Mouse (Mus musculus) adrenal gland, adult 18-20 months (tissue): ENCODE measurements around the gene Sdf2. TPM values are rescaled to one million over a fixed set of nuclear protein-coding genes. Genes with fewer than 3 reads are reported as not detected.
"Not testable (repeated sequence)": the region's sequence is repeated elsewhere in the genome, so short reads cannot be mapped to it uniquely, and the experiment has no call there.

Source experiments
- DNase-seq, 2 experiments: peaks; one replicate each; pipeline ENCODE4 v3.0.0; 2021 to 2022; ENCODE audit warnings: low spot score in 2 of 2
- total RNA-seq, 2 experiments: library from RNA; stranded (reverse); gene quantifications; 1 replicate in 1 of 2; 2 replicates in 1 of 2; pipeline ENCODE4 v1.2.3; 2021

Sdf2 gene
- total RNA-seq, 2 experiments from 2014 or later: 97.3 to 120 TPM

- peak; percentile 88 to 92 for DNase-seq
Measured at GRCm38 (mm10) chr11:78261380-78262352, 16.1 kb downstream of the Sdf2 start, which contains the start of gene 2610507B11Rik. TSS of gene 2610507B11Rik (plus strand) at chr11:78261752.

GRCm38 (mm10) chr11:78262550-78262949 lies 17.0 kb downstream of the Sdf2 start:
- DNase-seq: peak; percentile 39 to 44

- DNase-seq: no peak
Measured at GRCm38 (mm10) chr11:78265571-78265970, 20.0 kb downstream of the Sdf2 start.

GRCm38 (mm10) chr11:78271986-78272385 lies 26.4 kb downstream of the Sdf2 start:
- no peak for DNase-seq

- DNase-seq: no peak
Measured at GRCm38 (mm10) chr11:78275596-78275995, 30.1 kb downstream of the Sdf2 start.

GRCm38 (mm10) chr11:78276169-78276568 lies 30.6 kb downstream of the Sdf2 start:
- DNase-seq: not testable (repeated sequence)

- no peak for DNase-seq
Measured at GRCm38 (mm10) chr11:78278853-78279252, 33.3 kb downstream of the Sdf2 start.

- no peak for DNase-seq
Measured at GRCm38 (mm10) chr11:78279586-78279985, 34.0 kb downstream of the Sdf2 start.

GRCm38 (mm10) chr11:78289146-78289763 lies 43.7 kb downstream of the Sdf2 start:
- DNase-seq: no peak

- DNase-seq: no peak
Measured at GRCm38 (mm10) chr11:78290654-78291053, 45.1 kb downstream of the Sdf2 start, which contains the start of gene BC030499. TSS of gene BC030499 (plus strand) at chr11:78290841.

GRCm38 (mm10) chr11:78294585-78294984 lies 49.0 kb downstream of the Sdf2 start:
- DNase-seq: no peak

- DNase-seq: no peak
Measured at GRCm38 (mm10) chr11:78300917-78301316, 55.4 kb downstream of the Sdf2 start.

- DNase-seq: peak; percentile 85 to 86
Measured at GRCm38 (mm10) chr11:78301357-78302084, 56.0 kb downstream of the Sdf2 start, which contains the start of gene Spag5. TSS of gene Spag5 (plus strand) at chr11:78301529.

Other genes starting within 250 kb of the Sdf2 start
- 10 to 100 TPM in 1 of 2 experiments, 1 to 10 TPM in 1; 8.4 to 10.1 TPM for gene Dhrs13, start 213.5 kb upstream of the Sdf2 start, total RNA-seq
- gene Flot2, start 207.8 kb upstream of the Sdf2 start, total RNA-seq: 10 to 100 TPM; 86.2 to 86.3 TPM
- 10 to 100 TPM; 27.8 to 31.7 TPM for gene Eral1, start 165.4 kb upstream of the Sdf2 start, total RNA-seq
- 10 to 100 TPM; 19.3 to 22.1 TPM for gene Fam222b, start 151.1 kb upstream of the Sdf2 start, total RNA-seq
- gene Traf4, start 80.2 kb upstream of the Sdf2 start, total RNA-seq: 10 to 100 TPM; 29.9 to 34.1 TPM
- 10 to 100 TPM in 1 of 2 experiments, 1 to 10 TPM in 1; 9.8 to 12.8 TPM for gene Nek8, start 69.1 kb upstream of the Sdf2 start, total RNA-seq
- 10 to 100 TPM; 54.7 to 76.5 TPM for gene Tlcd1, start 69.0 kb upstream of the Sdf2 start, total RNA-seq
- gene Rpl23a, start 62.2 kb upstream of the Sdf2 start, total RNA-seq: 1,000 to 10,000 TPM; 1,582 to 1,912 TPM
- gene Rab34, start 57.3 kb upstream of the Sdf2 start, total RNA-seq: 10 to 100 TPM; 69.9 to 71.9 TPM
- 10 to 100 TPM; 14.6 to 22.9 TPM for gene Proca1, start 52.4 kb upstream of the Sdf2 start, total RNA-seq
- gene Supt6, start 241 bp downstream of the Sdf2 start, total RNA-seq: 10 to 100 TPM; 71.5 to 85.0 TPM
- 100 to 1,000 TPM; 168 to 185 TPM for gene 2610507B11Rik, start 16.0 kb downstream of the Sdf2 start, total RNA-seq
- gene BC030499, start 45.1 kb downstream of the Sdf2 start, total RNA-seq: under 1 TPM; 0.46 to 0.54 TPM
- gene Spag5, start 55.8 kb downstream of the Sdf2 start, total RNA-seq: 1 to 10 TPM; 1.9 to 4.3 TPM
- gene Aldoc, start 77.2 kb downstream of the Sdf2 start, total RNA-seq: 10 to 100 TPM; 20.8 to 26.9 TPM
- 10 to 100 TPM; 56.2 to 62.4 TPM for gene Pigs, start 82.7 kb downstream of the Sdf2 start, total RNA-seq
- gene Unc119, start 97.7 kb downstream of the Sdf2 start, total RNA-seq: 10 to 100 TPM; 25.8 to 29.0 TPM
- under 1 TPM; 0.19 to 0.20 TPM for gene Foxn1, start 140.8 kb downstream of the Sdf2 start, total RNA-seq
- not detected for gene Slc13a2, start 176.5 kb downstream of the Sdf2 start, total RNA-seq
- gene Slc46a1, start 220.0 kb downstream of the Sdf2 start, total RNA-seq: 10 to 100 TPM; 27.4 to 32.0 TPM